ENCODE assay signal across 32 mouse cellular contexts in the genomic region with DNA sequence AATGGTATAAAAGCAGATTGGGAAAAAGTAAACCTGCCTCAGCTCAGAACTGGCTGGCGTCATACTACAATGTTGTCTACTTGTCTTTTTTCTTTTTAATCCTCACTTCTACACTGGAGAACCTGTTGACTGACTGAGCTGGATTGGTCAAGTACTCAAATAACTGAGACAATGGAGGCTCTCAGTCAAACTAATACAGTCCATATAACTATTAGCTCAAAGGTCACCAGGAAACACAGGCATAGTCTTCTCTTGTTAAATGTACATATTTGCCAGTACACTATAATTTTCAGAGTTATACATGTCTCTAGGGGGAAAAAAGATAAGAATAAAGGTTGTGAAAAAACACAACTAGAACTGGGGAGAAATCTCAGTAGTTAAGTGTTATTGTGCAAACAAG. TPM values are rescaled to one million over a fixed set of nuclear protein-coding genes. Genes with fewer than 3 reads are reported as not detected.
"Had no signal": no experiment of that assay in that cellular context is flagged by ENCODE, and none has a peak within 500 bp of the region (broad histone marks: within the 10 kb centered on the region; RNA-seq: fewer than 3 reads in every experiment).

No protein-coding gene starts in this region.

- H3K4me1 ChIP-seq: limb, embryonic 10.5 days; limb, embryonic 12.5 days; limb, embryonic 13.5 days; limb, embryonic 15.5 days; liver, embryonic 12.5 days; liver, embryonic 13.5 days; liver, embryonic 15.5 days; lung, embryonic 15.5 days; megakaryocyte, embryonic 14.5 days; midbrain, embryonic 10.5 days; midbrain, embryonic 12.5 days; midbrain, embryonic 13.5 days; midbrain, embryonic 15.5 days had no signal

- DNase-seq: left cerebral cortex, postnatal 4 days; liver; liver, embryonic 13.5 days; liver, postnatal 0 days; lung, adult 18-20 months; lung, adult 2 months; lung, embryonic 14.5 days; lung, postnatal 10 days; lung, postnatal 14 days; lung, postnatal 36 days; lung, postnatal 4 days; midbrain, embryonic 14.5 days had no signal

- H3K9me3 ChIP-seq: limb, embryonic 10.5 days; limb, embryonic 13.5 days; limb, embryonic 15.5 days; liver, embryonic 12.5 days; liver, embryonic 13.5 days; liver, embryonic 15.5 days; lung, embryonic 15.5 days; midbrain, embryonic 10.5 days; midbrain, embryonic 12.5 days; midbrain, embryonic 13.5 days; midbrain, embryonic 15.5 days had no signal

- ATAC-seq: liver, embryonic 12.5 days; liver, postnatal 0 days; lung, postnatal 0 days; midbrain, embryonic 13.5 days; midbrain, embryonic 15.5 days; midbrain, embryonic 16.5 days had no signal

- H3K9ac ChIP-seq: limb, embryonic 12.5 days; limb, embryonic 13.5 days; limb, embryonic 15.5 days; liver, embryonic 12.5 days; liver, embryonic 13.5 days; liver, embryonic 14.5 days; liver, embryonic 15.5 days; liver, postnatal 0 days; lung, embryonic 14.5 days; lung, embryonic 15.5 days; midbrain, embryonic 12.5 days; midbrain, embryonic 13.5 days; midbrain, embryonic 15.5 days had no signal

- H3K4me2 ChIP-seq: limb, embryonic 12.5 days; limb, embryonic 13.5 days; limb, embryonic 15.5 days; liver, embryonic 11.5 days; liver, embryonic 12.5 days; liver, embryonic 13.5 days; liver, embryonic 15.5 days; lung, embryonic 14.5 days; lung, embryonic 15.5 days; midbrain, embryonic 11.5 days; midbrain, embryonic 12.5 days; midbrain, embryonic 13.5 days; midbrain, embryonic 15.5 days had no signal

- H3K4me3 ChIP-seq: limb, embryonic 10.5 days; limb, embryonic 12.5 days; limb, embryonic 13.5 days; limb, embryonic 15.5 days; liver, embryonic 12.5 days; liver, embryonic 13.5 days; liver, embryonic 15.5 days; lung, embryonic 15.5 days; megakaryocyte, embryonic 14.5 days; midbrain, embryonic 10.5 days; midbrain, embryonic 12.5 days; midbrain, embryonic 13.5 days; midbrain, embryonic 15.5 days; myocyte had no signal

- H3K27me3 ChIP-seq: limb, embryonic 12.5 days; limb, embryonic 15.5 days; liver, embryonic 12.5 days; liver, embryonic 13.5 days; liver, embryonic 15.5 days; lung, embryonic 15.5 days; midbrain, embryonic 12.5 days; midbrain, embryonic 13.5 days; midbrain, embryonic 15.5 days had no signal

- H3K36me3 ChIP-seq: limb, embryonic 10.5 days; limb, embryonic 12.5 days; limb, embryonic 13.5 days; limb, embryonic 15.5 days; liver, embryonic 12.5 days; liver, embryonic 13.5 days; liver, embryonic 15.5 days; lung, embryonic 15.5 days; midbrain, embryonic 10.5 days; midbrain, embryonic 12.5 days; midbrain, embryonic 13.5 days; midbrain, embryonic 15.5 days had no signal

- H3K27ac ChIP-seq: limb, embryonic 10.5 days; limb, embryonic 12.5 days; limb, embryonic 13.5 days; limb, embryonic 15.5 days; liver, embryonic 12.5 days; liver, embryonic 13.5 days; liver, embryonic 14.5 days; liver, embryonic 15.5 days; lung, embryonic 15.5 days; macrophage; midbrain, embryonic 10.5 days; midbrain, embryonic 12.5 days; midbrain, embryonic 13.5 days; midbrain, embryonic 15.5 days had no signal

RNA-seq across cellular contexts. Expression of a gene that starts 6.3 kb away (rescaled TPM):
- total RNA-seq: liver, adult 2 months had no signal
